Mouse (Mus musculus) thymus, postnatal 10 days (tissue): ENCODE measurements around the gene Mllt3.

Experiments used
- DNase-seq, 2 experiments: peaks; one replicate each; pipeline ENCODE4 v3.0.0; 2021; ENCODE audit warnings: low spot score in 2 of 2

Gene Mllt3

DNA sequence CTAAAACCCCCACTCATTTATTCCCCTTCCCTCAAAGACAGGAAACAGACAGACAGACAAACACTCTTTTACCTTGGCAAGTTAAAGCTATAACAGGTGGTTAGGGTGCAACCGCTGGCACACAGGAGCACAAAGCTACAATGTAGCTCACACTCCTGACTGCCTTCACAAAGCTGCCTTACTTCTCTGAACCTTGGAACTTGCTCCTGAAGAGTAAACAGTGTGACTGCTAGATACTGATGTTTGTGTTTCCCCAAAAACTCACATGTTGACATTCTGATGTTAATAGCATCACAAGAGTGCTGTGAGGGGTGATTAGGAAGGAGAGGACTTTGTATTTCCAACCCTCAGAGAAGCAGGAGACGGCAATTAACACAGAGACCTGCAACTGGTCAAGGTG, 151.6 kb downstream of the Mllt3 start:
- no peak for DNase-seq

DNA sequence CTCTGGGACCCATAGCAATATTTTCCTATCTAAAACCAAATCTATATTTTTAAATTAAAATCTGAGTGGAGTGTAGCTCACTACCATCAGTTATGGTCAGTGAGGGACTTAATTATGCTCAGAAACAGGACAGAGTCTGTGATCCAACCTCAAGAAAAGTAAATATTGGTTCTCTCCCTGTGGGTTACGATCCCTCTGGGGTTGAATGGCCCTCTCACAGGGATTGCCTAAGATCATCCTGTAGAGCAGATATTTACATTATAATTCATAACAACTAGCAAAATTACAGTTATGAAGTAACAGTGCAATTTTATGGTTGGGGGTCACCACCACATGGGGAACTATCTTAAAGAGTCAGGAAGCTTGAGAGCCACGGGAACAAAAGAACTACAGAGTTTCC, 152.9 kb downstream of the Mllt3 start:
- DNase-seq: no peak

DNA sequence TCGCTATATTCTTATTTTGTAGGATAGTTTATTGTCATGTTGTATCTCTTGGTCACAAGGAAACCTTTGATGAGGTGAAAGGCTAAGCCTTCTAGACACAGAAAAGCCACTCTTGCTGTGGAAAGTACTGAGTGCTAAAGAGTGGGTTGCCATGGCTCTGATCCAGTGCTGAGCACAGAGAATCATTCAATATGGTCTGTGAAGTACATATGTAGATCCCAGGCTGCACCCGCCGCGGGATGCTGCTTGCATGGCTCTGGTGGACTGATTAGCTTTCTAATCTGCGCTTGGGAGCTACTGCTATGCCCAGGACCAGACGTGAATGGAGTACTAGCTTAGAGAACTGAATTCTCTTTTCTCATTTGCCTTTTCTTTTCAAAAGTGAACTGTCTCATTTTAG, 154.5 kb downstream of the Mllt3 start:
- no peak for DNase-seq

DNA sequence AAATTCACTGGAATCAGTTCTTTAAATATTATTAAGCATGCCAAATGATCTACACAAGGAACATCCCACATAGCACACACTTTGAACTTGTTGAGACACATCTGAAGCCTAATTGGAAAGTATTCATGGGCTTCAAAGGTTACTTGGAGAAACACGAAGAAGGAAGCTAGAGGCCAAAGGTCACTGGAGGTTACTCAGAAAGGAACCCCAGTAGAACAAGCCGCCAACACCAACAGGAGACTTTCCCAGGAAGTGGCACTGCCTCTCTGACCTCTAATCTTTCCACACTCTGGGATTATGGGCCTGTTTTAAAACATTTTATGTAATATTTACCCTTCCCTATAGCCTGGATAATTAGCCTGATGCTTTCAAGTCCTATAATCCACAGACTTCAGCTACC, 162.6 kb downstream of the Mllt3 start:
- DNase-seq: no peak

DNA sequence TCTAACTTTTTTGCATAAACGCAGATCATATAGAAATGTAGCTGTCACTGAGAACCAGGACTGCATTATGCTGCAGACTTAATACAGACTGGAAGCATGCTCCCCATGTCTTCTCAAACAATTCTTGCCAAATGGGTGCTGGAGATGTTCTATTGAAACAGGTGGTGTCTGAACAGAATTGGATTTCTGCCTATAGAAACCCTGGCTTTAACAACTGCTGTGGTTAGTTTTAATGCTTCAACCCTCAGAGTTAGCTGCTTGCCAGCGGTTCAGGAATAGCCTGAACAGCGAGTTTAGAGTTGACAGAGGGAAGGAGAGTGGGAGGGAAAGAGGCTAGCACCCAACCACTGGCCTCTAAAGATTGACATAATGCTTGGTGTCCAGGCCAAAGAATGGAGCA, 166.6 kb downstream of the Mllt3 start:
- no peak for DNase-seq

DNA sequence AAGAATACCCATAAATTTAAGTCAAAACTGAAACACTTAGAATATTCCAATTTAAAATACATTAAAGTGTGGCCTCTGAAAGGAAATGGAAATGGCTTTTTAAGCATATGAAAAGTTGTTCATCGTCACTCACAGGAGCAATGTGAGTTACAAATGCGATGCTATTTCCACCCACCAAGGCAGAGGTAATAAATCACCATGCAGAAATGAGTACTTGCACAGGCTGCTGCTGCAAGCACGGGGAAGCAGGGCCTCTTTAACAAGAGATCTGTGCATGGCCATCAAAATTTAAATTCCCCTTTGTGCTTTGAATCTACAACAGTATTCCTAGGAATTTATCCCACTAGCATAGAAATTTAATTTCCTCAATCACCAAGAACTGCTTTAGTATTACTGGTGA, 167.3 kb downstream of the Mllt3 start:
- DNase-seq: no peak

DNA sequence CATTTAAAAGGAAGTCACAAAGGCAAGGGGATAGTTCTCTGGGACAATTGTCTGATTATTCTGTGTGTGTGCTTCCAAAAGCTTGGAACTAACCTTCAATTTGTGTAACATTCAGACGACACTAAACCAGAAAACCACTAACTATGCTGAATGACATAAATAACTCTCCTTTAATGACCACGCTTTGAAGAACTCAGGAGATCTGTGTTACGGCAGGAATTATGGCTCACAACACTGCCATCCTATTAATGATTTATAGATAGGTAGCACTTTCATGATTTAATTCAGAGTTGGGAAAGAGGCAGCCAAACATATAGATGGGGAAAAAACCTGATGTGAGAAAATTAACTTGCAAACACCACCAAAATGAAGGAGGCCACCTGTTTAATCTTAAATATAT, 168.1 kb downstream of the Mllt3 start:
- no peak for DNase-seq

DNA sequence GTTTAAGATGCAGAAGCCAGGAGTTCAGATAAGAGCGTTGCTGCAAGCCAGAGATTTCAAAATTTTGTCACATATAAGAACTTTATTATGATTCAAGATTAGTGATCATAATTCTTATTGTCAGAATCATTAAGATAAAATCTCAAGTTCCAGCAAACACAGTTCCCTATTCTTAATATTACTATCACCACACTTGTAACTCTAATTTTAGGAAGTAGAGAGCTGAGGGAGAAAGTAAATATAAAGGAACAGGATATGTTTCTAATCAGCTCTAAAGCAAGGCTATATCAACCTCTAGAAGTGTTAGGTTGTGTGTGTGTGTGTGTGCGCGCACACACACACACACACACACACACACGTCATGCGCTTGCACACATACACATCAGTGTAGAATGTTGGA, 170.0 kb downstream of the Mllt3 start:
- no peak for DNase-seq

DNA sequence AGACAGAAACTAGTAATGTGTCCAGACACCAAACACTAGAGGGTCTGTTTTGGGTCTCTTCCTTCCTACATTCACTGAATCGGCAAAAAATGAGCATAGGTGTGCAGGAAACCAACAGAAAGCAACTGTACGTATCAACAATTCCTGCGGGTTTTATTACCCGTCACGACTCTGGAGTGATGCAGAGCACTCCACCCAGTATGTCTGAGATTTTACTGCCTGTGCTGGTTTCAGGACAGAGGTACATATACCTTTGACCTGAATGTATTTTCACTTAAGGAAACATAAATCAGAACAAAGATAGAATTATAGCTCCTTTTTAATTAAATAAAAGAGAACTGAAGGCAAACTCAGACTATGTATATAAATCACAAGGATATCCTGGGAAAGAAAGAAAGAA, 172.4 kb downstream of the Mllt3 start:
- DNase-seq: no peak

DNA sequence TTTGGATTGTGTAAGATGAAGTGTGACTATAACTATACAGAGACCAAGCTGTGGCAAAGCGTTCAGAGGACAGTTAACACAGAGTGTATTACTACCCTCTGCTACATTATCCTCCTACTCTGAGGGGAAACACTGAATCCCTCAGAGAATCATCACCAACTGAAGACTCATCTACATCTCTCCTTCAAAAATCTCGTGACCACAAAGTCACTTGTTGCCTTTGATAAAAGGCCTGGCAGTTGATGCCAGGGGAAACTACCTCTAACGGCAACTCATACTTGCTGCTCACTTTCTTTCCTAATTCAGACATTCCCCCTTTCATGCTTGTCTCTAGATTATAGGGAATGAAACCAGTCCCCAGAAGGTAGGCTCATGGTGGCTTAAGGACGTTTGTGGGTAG, 174.0 kb downstream of the Mllt3 start:
- DNase-seq: no peak

DNA sequence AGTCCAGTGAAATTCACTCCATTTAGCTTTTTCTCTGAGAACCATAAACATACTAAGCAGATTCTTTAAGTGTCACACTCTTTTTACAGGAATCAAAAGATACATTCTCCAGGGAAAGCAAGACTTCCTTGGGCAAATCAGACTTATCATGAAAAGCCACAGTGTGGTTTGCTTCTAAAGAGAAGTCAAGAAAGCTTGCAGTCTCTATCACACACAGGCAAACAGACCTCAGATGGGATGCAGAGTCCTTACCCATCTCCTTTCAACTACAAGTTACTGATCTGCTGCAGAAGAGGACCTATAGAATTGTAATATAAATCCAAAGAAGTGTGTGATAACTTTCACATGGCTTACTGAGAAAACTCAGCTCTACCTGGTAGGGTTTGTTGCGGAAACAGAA, 175.2 kb downstream of the Mllt3 start:
- no peak for DNase-seq

DNA sequence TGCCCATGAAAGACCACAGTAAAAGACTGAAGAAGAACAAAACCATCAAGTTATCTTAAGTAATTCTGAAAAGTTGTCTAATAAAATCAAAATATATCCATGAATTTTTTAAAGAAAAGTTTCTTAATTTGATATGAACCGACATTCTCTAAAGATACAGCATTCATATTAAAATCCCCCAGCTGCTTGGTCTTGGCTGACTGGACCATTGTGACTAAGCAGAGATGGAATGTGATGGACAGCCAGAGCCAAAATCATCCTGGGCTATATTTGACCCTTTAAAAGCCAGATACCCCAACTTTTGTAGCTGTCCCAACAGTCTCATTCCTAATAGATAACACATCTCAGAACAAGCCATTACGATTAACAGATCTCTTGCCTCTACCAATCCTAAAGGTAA, 180.7 kb downstream of the Mllt3 start:
- no peak for DNase-seq

DNA sequence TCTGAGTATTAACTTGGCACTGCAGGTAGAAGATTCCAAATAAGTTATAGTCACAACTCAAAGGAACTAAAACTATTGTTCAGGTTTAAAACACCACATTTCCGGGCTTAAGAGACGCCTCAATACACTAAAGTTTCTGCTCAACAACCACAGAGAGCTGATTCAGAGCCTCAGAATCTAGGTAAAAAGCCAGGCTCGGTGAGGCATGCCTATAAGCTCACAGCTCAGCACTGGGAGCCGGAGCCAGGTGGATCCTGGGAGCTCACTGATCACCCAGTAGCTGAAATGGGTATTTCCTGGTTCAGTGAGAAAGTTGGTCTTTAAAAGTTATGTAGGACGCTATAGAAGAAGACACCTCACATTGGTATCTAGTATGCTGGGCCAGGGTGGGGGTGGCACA, 183.1 kb downstream of the Mllt3 start:
- no peak for DNase-seq

DNA sequence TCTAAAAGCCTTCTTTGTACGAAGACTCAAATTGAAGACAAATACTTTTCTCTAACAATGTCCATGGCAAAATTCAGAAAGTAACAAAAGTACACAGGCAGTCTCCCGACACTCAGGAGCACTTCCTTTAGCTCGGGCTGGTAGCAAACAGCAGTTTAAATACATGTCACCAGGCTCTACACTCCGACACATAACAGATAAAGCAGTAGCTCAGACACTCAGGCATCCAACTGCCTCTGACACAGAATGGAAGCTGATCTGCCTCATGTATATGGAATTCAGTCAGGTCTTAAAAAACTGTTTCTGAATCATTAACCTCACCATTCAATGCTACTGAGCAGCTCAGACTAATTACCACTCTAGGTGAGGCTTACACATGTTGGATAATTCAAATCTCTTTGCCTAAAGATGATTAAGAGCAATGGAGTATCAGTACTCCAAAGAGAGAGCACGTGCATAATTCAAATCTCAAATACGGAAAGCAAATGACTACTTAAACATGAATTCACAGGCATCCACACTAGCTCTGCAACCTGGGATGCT, 188.4 kb downstream of the Mllt3 start:
- no peak for DNase-seq

DNA sequence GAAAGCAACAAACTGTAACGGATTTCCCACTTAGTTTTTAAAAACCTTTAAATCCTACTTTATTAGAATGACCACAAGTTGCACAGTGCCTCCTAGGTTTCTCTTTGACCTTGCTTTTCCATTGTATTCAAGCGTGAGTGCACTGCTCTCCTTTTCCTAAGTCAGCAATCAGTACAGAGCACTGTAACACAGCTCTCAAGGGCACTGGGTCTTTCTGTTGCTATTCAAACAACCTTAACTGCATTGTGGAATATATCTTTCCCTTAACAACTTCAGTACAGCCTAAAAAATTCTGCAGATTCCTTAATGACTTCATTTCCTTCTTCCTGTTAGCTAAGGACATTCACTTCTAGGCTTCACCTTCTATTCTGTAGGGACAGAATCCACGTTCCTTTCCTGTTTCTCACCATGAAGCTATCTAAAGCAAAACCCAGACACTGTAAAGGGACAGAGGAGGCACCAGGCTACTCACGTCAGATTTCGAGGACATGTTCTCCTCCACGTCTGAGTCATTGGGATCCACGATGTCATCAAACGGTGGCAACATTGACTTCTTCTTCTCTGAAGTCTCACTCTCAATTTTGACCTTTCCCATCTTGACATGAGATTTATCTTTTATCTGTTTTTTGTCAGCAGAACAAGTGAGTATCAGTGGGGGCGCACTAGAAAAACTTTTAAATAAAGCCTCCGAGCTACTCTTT, 192.8 kb downstream of the Mllt3 start:
- no peak for DNase-seq

DNA sequence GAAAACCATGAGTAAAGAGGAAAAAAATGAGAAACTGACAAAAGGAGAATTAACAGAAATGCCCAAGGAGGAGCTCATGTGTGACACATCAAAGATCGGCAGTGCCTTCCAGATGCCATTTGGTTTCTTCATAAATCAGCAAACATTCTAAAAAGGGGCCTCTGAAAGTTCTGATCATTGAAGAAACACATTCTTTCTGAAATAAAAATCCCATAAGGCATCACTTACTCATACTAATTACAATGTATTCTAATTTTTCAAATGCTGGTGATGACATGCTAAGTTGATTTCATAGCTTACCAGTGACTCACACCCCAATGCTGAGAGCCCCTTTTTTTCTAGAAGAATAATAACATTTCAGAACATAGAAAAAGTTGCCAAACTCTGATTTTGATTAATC, 194.4 kb downstream of the Mllt3 start:
- no peak for DNase-seq

DNA sequence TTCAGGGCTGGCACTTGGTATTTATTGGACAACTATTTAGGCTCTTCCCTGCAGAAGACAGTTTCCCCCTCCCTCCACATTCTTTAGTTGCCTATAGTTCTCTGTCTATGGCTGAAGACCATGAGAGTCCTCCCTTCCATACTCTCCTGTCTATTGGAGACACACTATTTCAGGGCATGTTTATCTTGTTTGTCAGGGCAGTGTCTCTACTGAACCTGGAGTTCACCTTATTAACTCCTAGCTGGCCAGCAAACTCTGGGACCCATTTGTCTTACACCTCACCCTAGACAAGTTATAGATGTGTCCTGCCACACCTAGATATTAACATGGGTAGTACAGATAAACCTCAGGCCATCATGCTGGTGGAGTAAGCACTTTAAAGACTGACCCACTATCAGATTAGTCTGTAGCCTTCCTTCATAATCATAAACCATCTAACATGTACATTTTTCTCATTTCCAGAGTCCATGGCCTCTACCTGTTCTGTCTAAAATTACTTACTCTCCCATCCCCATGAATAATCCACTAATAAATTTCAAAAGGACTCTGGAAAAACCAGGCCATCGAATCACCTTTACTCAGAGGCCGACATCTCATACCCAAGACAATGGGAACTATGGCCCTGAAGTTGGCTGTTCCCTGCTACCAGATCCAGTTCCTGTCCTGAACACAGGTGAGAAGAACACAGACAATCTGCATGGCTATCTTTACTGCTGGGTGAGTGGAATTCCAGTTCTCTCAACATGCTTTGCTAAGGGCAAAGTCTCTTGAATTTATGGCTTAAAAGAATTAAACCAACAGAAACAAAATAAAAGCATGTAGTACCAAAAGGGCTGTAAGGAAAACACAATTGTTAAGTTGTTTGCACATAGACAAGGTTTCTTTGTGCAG, 195.4 kb downstream of the Mllt3 start:
- no peak for DNase-seq

DNA sequence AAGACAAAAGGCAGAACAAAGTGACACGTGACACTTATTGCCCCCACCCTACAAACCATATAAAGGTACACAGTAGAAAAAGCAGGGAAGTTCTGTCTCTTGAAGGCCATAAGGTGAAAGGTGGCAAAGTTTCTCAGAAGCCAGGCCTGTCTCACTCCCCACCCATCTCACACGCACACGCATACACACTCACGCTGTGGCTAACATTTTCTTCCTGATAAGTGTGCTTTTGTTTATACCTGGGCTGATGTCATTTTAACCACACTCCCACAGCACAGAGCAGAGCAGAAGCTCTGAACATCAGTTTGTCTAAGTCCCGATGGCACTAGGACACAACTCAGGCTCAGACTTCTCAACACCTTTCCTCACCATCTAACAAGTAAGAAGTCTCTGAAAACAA, 196.9 kb downstream of the Mllt3 start:
- no peak for DNase-seq

DNA sequence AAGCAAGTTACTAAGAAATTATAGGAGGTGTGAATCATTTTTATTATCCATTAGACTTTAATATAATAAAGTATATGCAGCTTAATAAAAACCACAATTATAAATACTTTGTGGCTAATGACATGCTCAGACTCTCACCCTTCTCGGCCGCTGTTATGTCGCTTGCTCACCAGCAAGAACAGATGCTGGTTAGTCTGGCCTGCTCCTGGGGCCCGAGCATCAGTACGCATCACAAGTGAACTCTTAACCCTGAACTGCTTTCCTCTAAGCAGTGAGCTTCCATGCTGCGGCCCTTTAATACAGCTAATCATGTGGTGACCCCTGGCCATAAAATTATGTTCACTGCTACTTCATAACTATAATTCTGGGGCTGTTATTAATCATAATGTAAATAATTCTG, 198.0 kb downstream of the Mllt3 start:
- DNase-seq: no peak

DNA sequence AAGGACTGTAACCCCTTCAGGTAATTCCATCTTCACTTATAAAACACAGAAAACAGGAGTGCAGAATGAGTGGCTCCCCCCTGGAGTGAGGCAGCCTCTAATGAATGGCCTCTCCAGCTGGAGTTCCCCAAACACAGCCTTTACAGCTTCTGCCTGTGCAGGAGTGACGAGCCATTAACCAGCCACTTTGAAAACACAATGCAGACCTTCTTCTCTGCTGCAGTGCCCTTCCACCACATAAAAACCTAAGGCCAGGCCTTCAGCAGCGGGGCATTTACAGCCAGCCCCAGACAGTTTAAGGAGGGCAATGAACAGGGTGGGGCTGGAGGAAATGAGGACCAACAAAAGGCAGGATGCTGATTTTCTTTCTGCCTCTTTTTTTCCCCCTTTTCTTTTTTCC, 198.9 kb downstream of the Mllt3 start:
- DNase-seq: no peak

DNA sequence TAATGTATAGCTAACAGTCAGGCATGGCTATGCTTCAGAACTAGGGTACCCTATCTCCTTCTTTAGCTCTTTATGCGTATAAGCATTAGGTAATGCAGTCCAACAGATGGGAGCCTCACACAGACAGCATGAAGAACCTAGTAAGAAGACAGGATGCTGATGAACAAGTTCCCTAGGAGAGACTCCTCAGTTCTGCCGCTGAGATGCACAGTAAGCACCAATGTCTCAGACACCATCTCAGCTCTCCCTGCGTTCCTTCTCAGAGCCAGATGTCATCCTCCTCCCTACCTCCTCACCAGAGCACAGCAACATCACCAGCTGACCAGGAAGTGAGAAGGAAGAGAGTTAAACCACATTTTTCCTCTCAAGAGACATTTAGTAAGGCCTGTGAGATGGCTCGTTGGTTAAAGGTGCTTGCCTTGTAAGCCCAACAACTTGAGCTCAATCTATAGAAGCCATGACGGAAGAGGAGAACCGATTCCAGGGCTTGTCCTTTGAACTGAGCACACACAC, 202.3 kb downstream of the Mllt3 start:
- DNase-seq: no peak

DNA sequence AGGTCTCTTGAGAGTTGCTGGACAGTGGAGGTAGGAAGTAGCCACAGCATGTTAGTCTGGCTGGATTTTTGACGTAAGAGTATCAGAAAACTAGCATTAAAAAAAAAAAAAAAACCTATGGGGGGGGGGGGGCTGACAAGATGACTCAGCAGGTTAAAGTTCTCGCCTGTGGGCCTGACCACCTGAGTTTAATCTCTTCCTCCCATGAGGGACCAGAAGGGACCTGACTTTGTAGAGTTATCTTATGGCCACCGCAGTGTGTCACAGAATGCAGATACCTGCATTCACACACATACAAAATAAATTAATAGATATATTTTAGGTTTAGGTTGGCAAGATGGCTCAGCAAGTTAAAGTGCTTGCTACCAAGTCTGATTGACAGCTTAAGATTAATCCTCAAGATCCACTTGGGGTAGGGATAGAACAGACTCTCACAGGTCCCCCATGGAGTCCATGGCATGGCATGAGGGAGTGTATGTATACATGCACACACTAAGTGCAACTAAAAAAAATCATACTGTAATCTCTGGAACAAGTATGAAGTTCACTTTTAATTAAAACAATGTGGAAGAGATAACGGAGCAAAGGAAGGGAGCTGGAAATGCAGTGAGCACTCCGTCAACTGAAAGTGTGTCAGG, 203.6 kb downstream of the Mllt3 start:
- no peak for DNase-seq
